Mouse (Mus musculus) gastrocnemius, postnatal 14 days (tissue): ENCODE results near the gene Lfng. TPM values are rescaled to one million over a fixed set of nuclear protein-coding genes. Genes with fewer than 3 reads are reported as not detected.

Experiments
- DNase-seq: peaks from one replicate; pipeline ENCODE4 v3.0.0; 2021; ENCODE audit warnings: mixed read lengths
- intact Hi-C: fragments of 180-260 bp; cut with DNase I; formaldehyde crosslinking; loops from one replicate; pipeline ENCODE4 v1.15.1; 2025; ENCODE audit warnings: low total_unique reads
- total RNA-seq, 2 experiments: library from RNA; stranded (reverse); gene quantifications; 2 replicates each; pipeline ENCODE4 v1.2.3; 2021

Gene Lfng
- total RNA-seq, 2 experiments from 2014 or later: 5.6 to 9.8 TPM

DNA sequence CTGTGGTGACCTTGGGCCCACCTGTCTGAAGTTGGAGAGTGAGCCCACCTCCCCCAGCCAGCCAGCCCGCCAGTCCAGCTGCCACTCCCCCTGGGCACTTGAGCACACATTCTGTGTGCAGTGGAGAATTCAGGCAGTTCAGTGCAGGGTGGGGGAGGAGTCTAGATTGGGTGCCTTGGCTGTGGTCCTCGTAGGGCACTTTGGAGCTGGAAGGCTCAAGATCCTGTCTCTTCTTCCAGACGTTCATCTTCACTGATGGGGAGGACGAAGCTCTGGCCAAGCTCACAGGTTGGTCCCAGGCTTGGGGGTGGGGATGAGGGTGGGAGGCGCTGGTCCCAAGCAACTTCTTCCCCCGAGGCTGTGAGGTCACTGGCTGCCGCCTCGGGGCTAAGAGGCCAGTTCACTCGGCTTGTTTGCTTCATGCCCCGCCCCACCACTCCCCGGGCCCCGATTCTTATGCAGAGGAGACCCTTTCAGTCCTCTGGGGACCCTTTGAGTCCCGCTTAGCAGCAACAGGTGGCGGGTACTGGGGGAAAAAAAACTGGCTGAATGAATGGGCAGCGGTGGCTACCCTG, 4.6 kb downstream of the Lfng start:
- intact Hi-C loops: no loop called here
- no peak for DNase-seq

DNA sequence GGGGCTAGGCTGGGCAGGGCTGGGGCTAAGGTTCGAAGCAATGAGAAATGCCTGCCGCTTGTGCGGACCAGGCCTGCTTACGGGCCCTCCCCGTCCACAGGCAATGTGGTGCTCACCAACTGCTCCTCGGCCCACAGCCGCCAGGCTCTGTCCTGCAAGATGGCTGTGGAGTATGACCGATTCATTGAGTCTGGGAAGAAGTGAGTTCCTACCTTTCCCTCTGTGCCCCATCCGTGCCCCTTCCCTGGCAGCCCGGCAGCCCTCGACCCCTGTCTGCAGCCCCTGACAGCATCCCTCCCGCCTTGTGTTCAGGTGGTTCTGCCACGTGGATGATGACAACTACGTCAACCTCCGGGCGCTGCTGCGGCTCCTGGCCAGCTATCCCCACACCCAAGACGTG, 5.1 kb downstream of the Lfng start:
- DNase-seq: no peak
- intact Hi-C loops: no loop called here

DNA sequence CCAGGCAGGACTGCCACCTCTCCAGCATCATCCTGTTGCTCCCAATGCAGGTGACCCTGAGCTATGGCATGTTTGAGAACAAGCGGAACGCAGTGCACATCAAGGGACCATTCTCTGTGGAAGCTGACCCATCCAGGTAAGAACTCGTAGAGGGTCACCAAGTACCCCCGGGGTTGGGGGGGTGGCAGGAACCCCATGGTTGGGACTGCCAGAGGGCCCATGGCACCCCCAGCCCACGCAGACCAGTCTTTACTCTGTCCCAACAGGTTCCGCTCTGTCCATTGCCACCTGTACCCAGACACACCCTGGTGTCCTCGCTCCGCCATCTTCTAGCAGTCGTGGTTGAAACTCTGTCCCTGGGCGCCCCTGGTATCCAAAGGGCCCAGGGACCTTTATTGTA, 7.0 kb downstream of the Lfng start:
- intact Hi-C loops: no loop called here
- no peak for DNase-seq

DNA sequence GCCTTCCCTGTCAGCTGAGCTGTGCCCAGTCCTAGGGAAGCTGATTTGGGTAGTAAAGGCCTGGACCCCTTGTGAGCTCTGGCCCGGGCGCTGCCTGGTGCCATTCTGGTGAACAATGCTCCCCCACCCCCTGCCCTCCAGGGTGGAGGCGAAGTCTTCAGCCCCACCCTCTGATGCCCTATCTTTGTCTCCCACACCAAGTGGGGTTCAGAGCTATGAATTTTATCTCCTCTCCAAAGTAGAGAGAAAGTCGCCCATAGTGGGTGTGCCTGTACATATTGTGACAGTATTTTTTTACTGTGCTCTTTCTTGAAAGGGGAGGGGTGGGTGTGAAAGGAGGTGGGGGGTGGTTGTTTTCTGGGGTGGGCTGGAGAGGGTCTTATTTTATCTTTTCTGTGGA, 7.7 kb downstream of the Lfng start:
- DNase-seq: no peak
- intact Hi-C loops: no loop called here

DNA sequence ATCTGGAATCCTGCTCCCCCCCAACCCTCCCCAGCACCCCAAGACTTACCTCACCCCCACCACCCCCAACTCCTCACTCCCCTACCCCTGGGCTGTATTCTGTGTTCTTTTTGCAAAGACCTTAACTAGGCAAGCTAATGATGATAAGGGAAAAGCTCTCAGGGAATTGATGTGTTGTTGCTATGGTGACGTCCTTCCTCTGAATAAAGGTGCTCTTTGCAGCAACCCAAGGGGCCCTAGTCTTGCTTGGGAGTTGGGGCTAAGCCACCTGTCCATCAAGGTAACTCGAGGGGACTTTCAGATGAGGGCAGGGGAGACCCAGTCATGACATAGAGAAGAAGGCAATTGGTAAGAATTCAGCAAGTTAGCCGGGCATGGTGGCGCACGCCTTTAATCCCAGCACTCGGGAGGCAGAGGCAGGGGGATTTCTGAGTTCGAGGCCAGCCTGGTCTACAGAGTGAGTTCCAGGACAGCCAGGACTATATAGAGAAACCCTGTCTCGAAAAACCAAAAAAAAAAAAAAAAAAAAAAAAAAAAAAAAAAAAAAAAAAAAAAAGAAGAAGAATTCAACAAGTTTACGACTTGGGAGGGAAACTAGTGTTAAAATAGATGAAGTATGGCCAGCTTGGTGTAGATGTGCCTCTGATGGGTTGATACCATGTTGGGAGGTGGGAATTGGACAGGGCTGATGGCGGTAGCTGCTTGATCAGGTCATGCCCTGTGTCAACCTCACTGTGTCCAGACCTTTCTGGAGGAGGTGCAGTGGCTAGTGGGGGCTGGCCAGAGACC, 8.4 kb downstream of the Lfng start:
- intact Hi-C loops: loop anchor here (2.0 kb wide), 1 partner anchor 47 kb away; no protein-coding TSS in a partner anchor
- DNase-seq: no peak

DNA sequence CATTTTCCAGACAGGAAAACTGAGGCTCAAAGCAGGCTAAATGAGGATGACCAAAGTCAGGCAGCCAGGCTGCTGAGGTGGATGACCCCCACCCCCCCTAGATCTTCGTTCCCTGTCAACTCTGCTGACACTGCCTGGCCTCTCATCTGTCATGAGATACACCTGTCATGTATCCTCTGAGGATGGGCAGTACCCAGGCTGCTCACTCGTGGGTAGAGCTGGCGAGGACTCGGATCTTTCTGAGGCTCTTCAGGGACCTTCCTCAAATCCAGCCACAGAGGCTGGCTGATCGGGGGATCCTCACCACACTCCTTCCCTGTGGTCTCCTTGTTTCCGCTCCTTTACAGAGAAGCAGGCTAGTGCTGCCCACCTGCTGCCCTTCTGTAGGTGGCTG, 9.0 kb downstream of the Lfng start:
- DNase-seq: no peak
- intact Hi-C loops: loop anchor here (2.0 kb wide), 1 partner anchor 47 kb away; no protein-coding TSS in a partner anchor

DNA sequence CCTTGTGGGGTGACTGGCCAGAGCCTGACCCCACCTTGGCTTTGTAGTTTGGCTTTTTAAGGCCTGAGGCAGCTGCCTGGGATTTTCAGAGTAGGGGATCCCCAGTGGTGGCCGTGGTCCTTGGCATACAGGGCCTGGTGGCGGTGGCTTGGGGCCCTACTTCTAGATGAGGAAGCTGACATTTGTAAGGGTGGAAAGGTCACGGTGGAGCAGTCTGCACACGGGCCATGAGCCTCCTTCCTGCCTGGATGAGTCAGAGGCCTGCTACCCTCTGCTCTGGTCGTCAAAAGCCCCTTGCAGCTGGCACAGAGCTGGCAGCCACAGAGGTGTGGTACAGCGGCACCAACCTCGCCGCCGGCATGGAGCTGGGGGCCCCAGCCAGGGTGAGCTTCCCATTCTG, 9.6 kb downstream of the Lfng start:
- intact Hi-C loops: loop anchor here (2.0 kb wide), 1 partner anchor 48 kb away; no protein-coding TSS in a partner anchor
- DNase-seq: no peak

DNA sequence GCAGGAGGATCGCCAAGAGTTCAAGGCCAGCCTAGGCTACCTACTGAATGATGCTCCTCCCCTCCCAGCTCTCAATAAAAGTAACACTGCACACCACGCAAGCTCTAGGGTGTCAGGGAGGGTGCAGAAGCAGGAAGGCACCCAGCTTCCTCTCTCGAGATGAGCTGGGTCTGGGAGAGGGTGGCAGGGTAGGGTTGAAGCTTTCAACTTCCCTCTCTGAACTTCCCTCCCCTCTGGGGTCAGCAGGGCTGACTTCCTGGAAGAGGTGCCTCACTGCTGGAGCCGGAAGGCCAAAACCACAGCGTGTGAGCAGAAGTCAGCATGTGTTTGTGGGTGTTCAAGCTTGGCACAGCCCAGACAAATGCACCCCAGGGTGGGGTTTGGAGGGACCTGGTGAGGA, 10.6 kb downstream of the Lfng start:
- intact Hi-C loops: loop anchor here (2.0 kb wide), 2 partner anchors 49 to 77 kb away; no protein-coding TSS in a partner anchor
- DNase-seq: no peak

DNA sequence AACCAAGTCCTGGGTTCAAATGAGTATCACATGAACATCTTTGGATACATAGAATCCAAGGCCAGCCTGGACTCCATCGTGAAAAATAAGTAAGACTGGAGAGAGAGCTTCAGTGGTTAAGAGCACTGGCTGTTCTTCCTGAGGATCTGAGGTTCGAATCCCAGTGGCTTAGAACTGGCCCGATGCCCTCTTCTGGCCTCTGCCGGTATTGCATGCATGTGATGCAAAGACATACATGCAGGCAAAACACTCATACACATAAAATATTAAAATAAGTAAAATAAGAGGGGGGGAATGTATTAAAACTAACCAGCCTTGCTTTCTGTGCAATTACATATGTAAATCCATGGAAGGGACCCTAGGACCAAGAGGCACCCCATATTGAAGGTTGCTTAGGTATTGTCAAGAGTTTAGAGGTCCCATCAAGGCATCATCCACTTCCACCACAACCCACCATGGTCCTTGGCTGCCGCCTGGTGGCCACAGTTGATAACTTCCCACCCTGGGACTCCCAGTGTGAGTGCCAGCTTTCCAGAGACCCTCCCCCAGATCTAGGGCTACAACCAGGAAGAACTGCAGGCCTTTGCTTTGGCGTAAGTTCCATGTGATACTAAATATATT, 12.1 kb downstream of the Lfng start:
- intact Hi-C loops: loop anchor here (2.0 kb wide), 1 partner anchor 78 kb away; no protein-coding TSS in a partner anchor
- peak; percentile 71 for DNase-seq

DNA sequence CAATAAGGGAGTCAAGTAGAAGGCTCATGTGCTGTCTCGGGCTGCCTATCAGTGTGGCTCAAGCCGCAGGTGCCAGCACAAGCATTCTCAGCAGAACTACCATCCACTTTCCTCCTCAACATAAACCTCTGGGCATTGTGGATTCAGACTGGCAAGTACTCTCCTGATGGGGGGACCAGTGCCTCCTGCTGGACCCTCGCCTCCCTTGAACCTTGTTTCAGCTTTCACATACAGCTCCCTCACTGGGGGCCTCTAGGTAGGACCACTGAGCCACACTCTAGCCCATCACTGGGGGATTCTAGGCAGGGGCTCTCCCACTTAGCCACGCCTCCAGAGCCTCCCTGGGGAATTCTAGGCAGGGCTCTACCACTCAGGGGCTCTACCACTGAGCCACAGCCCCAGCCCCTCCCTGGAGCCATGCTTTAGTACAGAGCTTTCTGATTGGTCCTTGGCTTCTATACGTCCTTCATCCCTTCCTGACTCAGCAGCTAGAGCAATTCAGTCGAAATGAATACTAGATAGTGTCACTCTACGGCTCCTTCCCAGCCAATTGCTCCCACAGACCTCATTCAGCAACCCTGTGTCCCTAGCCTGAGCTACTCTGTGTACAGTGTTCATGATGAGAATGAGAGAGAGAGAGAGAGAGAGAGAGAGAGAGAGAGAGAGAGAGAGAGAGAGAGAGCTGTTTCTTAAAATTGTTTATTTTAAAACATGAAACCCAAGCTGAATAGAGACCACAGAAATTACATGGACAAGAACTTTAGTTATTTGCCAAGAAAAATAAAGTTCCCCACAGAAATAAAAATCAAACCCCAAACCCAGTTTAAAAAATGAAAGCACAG, 13.0 kb downstream of the Lfng start:
- intact Hi-C loops: loop anchor here (2.0 to 5.0 kb wide), 2 partner anchors 42 to 79 kb away; no protein-coding TSS in a partner anchor
- DNase-seq: no peak

DNA sequence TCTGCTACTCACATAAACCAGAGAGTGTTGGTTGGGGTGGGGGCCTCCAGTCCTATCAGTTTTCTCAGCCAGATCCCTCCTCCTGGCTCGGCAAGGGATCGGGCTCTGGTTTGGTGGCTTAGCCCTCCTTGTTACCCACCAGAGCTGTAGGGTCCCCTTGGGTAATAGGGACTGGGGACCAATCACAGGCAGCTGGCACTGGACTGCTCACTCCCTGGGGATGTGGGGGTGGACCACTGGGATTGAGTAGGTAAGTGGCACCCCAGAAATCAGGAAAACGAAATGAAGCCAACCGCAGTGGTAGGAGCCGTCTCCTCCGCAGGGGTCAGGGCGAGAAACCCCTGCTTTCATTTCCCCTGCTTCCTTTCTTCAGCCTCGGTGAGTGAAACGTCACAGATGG, 14.0 kb downstream of the Lfng start:
- intact Hi-C loops: loop anchor here (5.0 kb wide), 1 partner anchor 41 kb away; no protein-coding TSS in a partner anchor
- no peak for DNase-seq

DNA sequence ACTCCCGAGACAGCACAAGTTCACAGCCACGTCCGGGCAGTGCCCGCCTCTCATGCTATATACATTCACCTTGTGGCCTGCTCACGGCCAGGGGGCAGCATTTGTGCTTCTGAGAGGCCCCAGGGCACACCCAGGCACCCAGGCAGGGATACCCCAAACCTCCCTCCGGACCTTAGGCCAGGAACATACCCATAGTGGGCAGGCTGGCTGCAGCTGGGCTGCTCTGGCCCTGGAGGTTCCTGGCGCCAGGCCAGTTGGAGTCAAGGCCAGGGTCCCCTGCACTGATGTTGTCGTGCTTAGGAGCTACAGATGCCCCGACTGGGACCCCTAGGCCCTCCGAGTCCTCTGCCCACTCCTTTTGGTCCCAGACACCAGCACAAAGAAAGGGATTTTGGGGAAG, 14.4 kb downstream of the Lfng start:
- no peak for DNase-seq
- intact Hi-C loops: loop anchor here (5.0 kb wide), 1 partner anchor 41 kb away; no protein-coding TSS in a partner anchor

DNA sequence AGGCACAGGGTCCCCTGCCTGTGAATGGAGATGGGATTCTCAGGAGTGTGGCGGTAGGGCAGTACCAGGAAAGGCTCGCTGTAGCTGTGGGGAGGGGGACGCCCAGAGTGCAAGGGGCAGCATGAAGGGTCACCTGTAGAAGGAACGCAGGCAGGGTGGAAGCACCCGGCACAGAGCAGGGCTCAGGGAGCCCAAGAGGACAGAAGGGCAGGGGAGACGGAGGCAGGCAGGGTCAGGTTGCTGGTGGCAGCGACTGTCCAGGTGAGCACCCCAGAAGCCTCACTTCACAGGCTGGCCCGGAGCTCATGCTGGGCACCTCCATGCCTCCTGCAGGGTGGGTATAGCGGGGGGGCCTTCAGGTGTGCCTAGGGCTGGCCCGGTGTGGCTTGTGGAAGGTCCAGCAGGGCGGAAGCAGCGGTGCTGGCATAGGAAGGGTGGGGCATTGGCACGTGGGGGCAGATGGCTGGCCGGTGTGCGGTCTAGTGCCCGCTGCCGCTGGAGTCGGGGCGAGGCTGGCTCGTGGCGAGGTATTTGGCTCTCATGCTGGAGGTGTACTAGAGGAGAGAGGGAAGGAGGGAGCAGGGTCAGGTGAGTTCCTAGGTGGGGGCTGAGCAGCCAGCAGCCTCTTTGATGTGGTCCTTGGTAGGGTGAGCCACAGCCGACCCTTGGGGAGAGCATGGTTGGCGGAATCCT, 16.0 kb downstream of the Lfng start:
- intact Hi-C loops: loop anchor here (5.0 kb wide), 1 partner anchor 39 kb away; no protein-coding TSS in a partner anchor
- DNase-seq: no peak

DNA sequence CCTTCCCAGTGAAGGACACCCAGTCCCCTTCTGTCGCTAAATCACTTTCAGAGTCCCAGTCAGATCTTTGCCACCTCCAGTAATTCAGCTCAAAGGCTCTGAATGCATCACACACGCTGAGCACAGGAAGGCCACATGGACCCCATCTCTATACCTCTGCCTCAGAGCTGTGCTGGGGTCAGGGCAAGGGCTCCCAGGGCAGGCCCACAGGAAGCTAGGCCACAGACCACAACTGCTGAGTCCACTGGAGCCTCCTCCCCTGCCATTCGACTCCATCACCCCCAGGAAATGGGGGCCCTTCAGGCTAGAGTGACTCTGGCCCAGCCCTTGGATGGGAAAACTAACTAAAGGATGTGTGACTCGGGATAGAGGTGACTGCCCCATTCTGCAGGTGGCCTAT, 16.7 kb downstream of the Lfng start:
- intact Hi-C loops: loop anchor here (5.0 kb wide), 1 partner anchor 39 kb away; no protein-coding TSS in a partner anchor
- no peak for DNase-seq

DNA sequence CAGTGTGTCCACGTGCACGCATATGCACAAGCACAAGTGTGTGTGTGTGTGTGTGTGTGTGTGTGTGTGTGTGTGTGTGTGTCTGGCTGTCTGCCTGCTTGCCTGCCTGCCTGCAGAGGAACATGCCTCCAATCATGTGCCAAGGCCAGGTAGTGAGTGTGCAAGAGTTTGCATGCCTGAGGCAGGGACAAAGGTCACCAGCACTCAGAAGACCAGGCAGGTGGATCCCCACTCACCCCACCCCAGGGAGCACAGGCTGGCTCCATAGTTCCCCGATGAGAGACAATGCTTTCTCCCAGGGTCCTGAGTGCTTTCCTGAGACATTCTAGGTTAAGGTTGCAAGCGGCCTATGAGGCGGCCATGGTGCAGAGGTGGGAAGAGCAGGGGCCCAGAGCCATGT, 17.1 kb downstream of the Lfng start:
- intact Hi-C loops: loop anchor here (5.0 kb wide), 1 partner anchor 38 kb away; no protein-coding TSS in a partner anchor

DNA sequence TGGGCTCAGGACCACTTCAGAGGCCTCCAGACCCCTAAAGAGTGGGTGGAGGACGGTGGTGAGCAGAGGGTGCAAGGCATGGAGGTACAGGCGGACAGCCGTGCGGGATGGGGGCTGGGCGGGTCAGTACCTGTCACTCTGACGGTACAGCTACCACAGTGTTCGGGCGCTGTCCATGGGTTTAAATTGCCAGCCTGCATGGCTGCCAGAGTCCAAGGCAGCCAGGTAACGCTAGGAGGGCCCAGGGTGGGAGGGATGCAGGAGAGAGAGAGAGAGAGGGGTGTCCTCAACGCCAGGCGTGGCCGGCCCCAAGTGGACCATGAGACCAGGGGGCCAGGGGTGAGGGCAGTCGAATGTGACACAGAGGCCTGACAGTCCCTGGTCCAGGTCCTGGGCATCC, 17.8 kb downstream of the Lfng start:
- DNase-seq: no peak

More for the DNA sequence above, 17.1 kb downstream of the Lfng start:
- DNase-seq: no peak

DNA sequence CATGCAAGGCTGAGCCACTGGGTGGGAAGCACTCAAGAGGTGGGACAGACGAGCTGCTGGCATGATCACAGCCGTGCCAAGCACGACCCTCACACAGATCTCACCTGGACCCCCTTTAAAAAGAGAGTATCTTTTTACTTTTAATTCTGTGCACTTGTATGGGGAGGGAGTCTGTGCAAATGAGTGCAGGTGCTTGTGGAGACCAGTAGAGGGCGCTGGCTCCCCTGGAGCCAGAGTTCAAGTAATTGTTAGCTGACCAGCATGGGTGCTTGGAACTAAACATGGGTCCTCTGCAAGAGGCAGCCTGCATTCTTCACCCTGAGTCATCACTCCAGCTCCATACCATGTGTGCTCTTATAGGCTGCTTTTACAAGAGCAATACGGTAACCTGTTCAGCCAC, 20.5 kb downstream of the Lfng start:
- intact Hi-C loops: no loop called here
- DNase-seq: no peak

More for the DNA sequence above, 17.8 kb downstream of the Lfng start:
- intact Hi-C loops: loop anchor here (5.0 kb wide), 1 partner anchor 37 kb away; no protein-coding TSS in a partner anchor

DNA sequence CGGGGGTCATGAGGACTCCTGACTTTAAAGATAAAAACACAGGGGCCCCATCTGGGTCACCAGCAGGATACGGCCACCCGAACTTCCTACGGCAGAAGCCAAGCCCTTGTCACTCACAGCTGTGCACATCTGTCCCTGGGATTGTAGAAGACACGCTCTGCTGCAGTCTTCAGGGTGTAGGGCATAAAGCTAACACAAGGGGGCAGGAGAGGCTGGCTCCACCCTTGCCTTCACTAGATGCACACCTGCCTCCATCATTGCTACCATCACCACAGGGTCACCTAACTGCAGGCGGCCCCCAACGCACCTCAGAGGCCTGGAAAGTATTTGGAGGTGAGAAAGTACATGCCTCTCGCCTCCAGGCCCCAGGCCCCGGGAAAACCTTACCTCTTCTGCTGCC, 21.9 kb downstream of the Lfng start:
- no peak for DNase-seq
- intact Hi-C loops: no loop called here

DNA sequence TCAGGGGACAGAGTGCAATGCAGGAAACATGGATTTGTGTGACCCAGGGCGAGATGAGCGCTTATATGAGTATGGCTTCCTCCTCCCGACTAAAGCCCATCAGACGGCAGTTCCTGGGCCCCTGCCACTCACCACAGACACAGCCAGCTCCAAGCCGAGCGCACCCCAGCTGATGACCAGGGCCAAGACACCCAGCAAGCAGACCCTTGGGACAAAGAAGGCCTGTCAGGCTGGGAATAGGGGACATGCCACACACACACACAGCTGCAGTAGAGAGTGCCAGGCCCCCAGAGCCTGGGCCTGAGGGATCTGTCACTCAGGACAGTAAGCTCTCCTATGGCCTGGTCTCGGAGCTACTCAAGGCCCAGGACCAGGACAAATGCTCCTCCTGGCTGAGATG, 26.3 kb downstream of the Lfng start:
- DNase-seq: no peak
- intact Hi-C loops: loop anchor here (5.0 kb wide), 1 partner anchor 49 kb away; no protein-coding TSS in a partner anchor
